Comparison of ENCODE assay signal across 29 mouse cellular contexts in the genomic region with DNA sequence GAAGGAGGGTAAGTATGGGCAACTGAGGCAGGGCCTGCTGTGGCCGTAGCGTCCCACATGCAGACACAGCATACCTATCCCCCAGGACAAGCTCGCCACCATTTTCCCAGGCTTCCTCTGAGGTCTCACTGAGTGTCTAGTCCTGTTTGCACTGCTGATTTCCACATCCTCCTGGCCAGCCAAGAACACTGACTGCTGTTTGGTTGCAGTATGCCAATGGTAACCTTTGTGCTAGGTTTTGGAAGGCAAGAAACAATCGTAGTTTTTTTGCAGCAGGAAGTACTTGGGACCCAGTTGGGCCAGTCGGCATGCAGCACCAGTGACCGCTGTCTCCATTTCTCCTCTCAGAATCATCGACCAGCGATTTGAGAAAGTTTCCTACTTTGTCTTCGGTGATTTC. TPM values are rescaled to one million over a fixed set of nuclear protein-coding genes. Genes with fewer than 3 reads are reported as not detected.
"Had no signal": no experiment of that assay in that cellular context is flagged by ENCODE, and none has a peak within 500 bp of the region (broad histone marks: within the 10 kb centered on the region; RNA-seq: fewer than 3 reads in every experiment).

No protein-coding gene starts in this region.

- ATAC-seq: liver, embryonic 12.5 days; liver, postnatal 0 days; midbrain, embryonic 13.5 days; midbrain, embryonic 15.5 days; midbrain, embryonic 16.5 days had no signal

- H3K4me2 ChIP-seq: limb, embryonic 12.5 days; limb, embryonic 13.5 days; limb, embryonic 15.5 days; liver, embryonic 12.5 days; liver, embryonic 13.5 days; liver, embryonic 15.5 days; lung, embryonic 14.5 days; lung, embryonic 15.5 days; midbrain, embryonic 11.5 days; midbrain, embryonic 12.5 days; midbrain, embryonic 13.5 days; midbrain, embryonic 15.5 days; neural tube, embryonic 12.5 days had no signal

- H3K9me3 ChIP-seq: limb, embryonic 10.5 days; limb, embryonic 12.5 days; limb, embryonic 13.5 days; limb, embryonic 15.5 days; liver, embryonic 12.5 days; liver, embryonic 13.5 days; liver, embryonic 15.5 days; lung, embryonic 15.5 days; megakaryocyte, embryonic 14.5 days; midbrain, embryonic 10.5 days; midbrain, embryonic 12.5 days; midbrain, embryonic 13.5 days; midbrain, embryonic 15.5 days; neural tube, embryonic 12.5 days had no signal

- DNase-seq: liver; liver, embryonic 13.5 days; liver, postnatal 0 days; midbrain, embryonic 14.5 days had no signal

- H3K4me3 ChIP-seq: limb, embryonic 10.5 days; limb, embryonic 12.5 days; limb, embryonic 13.5 days; limb, embryonic 15.5 days; liver, embryonic 12.5 days; liver, embryonic 13.5 days; liver, embryonic 15.5 days; lung, embryonic 15.5 days; midbrain, embryonic 10.5 days; midbrain, embryonic 12.5 days; midbrain, embryonic 13.5 days; midbrain, embryonic 15.5 days; myocyte; neural tube, embryonic 12.5 days had no signal

- H3K27ac ChIP-seq: limb, embryonic 10.5 days; limb, embryonic 12.5 days; limb, embryonic 13.5 days; limb, embryonic 15.5 days; liver, embryonic 12.5 days; liver, embryonic 13.5 days; liver, embryonic 14.5 days; liver, embryonic 15.5 days; lung, embryonic 15.5 days; macrophage; midbrain, embryonic 10.5 days; midbrain, embryonic 12.5 days; midbrain, embryonic 13.5 days; midbrain, embryonic 15.5 days; neural tube, embryonic 12.5 days had no signal

- H3K27me3 ChIP-seq: limb, embryonic 12.5 days; limb, embryonic 13.5 days; limb, embryonic 15.5 days; liver, embryonic 12.5 days; liver, embryonic 13.5 days; liver, embryonic 15.5 days; lung, embryonic 15.5 days; megakaryocyte, embryonic 14.5 days had no signal

- H3K4me1 ChIP-seq: limb, embryonic 10.5 days; limb, embryonic 12.5 days; limb, embryonic 13.5 days; limb, embryonic 15.5 days; liver, embryonic 12.5 days; liver, embryonic 13.5 days; liver, embryonic 15.5 days; lung, embryonic 15.5 days; midbrain, embryonic 10.5 days; midbrain, embryonic 12.5 days; midbrain, embryonic 13.5 days; midbrain, embryonic 15.5 days; neural tube, embryonic 12.5 days had no signal

- H3K9ac ChIP-seq: limb, embryonic 12.5 days; limb, embryonic 13.5 days; limb, embryonic 15.5 days; liver, embryonic 12.5 days; liver, embryonic 13.5 days; liver, embryonic 14.5 days; liver, embryonic 15.5 days; liver, postnatal 0 days; lung, embryonic 14.5 days; lung, embryonic 15.5 days; midbrain, embryonic 12.5 days; midbrain, embryonic 13.5 days; midbrain, embryonic 15.5 days; neural tube, embryonic 12.5 days had no signal

- H3K36me3 ChIP-seq: limb, embryonic 10.5 days; liver, embryonic 12.5 days; liver, embryonic 13.5 days; liver, embryonic 15.5 days; midbrain, embryonic 12.5 days; midbrain, embryonic 13.5 days; midbrain, embryonic 15.5 days; neural tube, embryonic 12.5 days had no signal

RNA-seq across cellular contexts. Expression of a gene that starts 44.8 kb away (rescaled TPM):
- total RNA-seq: megakaryocyte progenitor cell, adult 5-6 weeks; megakaryocyte, adult 5-6 weeks; megakaryocyte-erythroid progenitor cell, adult 5-6 weeks; monocyte, adult 5-6 weeks had no signal
- polyA plus RNA-seq: limb, embryonic 10.5 days; limb, embryonic 11.5 days; limb, embryonic 12.5 days; liver, embryonic 14.5 days; liver, embryonic 15.5 days; liver, embryonic 16.5 days; liver, postnatal 0 days; lung, embryonic 14.5 days; macrophage; myocyte had no signal
